Mouse (Mus musculus): ENCODE measurements around the gene Dpp9. TPM values are rescaled to one million over a fixed set of nuclear protein-coding genes. Genes with fewer than 3 reads are reported as not detected.

Gene Dpp9
- polyA plus RNA-seq, 1 experiment, result 28.8 TPM

GRCm38 (mm10) chr17:56137839-56138613, 80.7 kb downstream of the Dpp9 start:
- no peak for TF ChIP-seq POLR2A (IDR thresholded peaks at IDR 0.05; ENCODE audit: low read depth, low read length)
- no peak for TF ChIP-seq CTCF (IDR thresholded peaks at IDR 0.05; ENCODE audit: borderline replicate concordance, insufficient read depth, low read length)
- Histone ChIP-seq H3K27ac (ENCODE audit: insufficient read depth, low read length) (no peak overlapping the region), H3K4me1 (ENCODE audit: control insufficient read depth, insufficient read depth, low read length) (peaks cover 3% of the 10 kb centered on the region; the same call in 1 of the 2 replicates), H3K4me3 (ENCODE audit: insufficient read depth, low read length) (no peak overlapping the region)

Other genes with a start within 250 kb of the Dpp9 start
- 0.39 TPM in 1 of 2 replicates, not detected in the other for gene Shd, start 248.4 kb downstream of the Dpp9 start, polyA plus RNA-seq (2011; ENCODE audit: insufficient read length, low read depth, missing spikeins)
- gene Fsd1, start 232.4 kb downstream of the Dpp9 start, polyA plus RNA-seq (2011; ENCODE audit: insufficient read length, low read depth, missing spikeins), result 5.9 and 9.5 TPM in 2 replicates
- gene Stap2, start 213.3 kb downstream of the Dpp9 start, polyA plus RNA-seq (2011; ENCODE audit: insufficient read length, low read depth, missing spikeins), result 0.35 and 0.58 TPM in 2 replicates
- gene Mpnd, start 213.2 kb downstream of the Dpp9 start, polyA plus RNA-seq (2011; ENCODE audit: insufficient read length, low read depth, missing spikeins), result 45.3 and 51.1 TPM in 2 replicates
- gene Sh3gl1, start 182.3 kb downstream of the Dpp9 start, polyA plus RNA-seq (2011; ENCODE audit: insufficient read length, low read depth, missing spikeins), result 89.5 and 105 TPM in 2 replicates
- 13.3 and 13.9 TPM in 2 replicates for gene Chaf1a, start 178.5 kb downstream of the Dpp9 start, polyA plus RNA-seq (2011; ENCODE audit: insufficient read length, low read depth, missing spikeins)
- 35.2 and 36.6 TPM in 2 replicates for gene Ubxn6, start 143.9 kb downstream of the Dpp9 start, polyA plus RNA-seq (2011; ENCODE audit: insufficient read length, low read depth, missing spikeins)
- 55.0 and 57.9 TPM in 2 replicates for gene Hdgfl2, start 139.3 kb downstream of the Dpp9 start, polyA plus RNA-seq (2011; ENCODE audit: insufficient read length, low read depth, missing spikeins)
- 0.14 and 0.70 TPM in 2 replicates for gene Plin4, start 109.1 kb downstream of the Dpp9 start, polyA plus RNA-seq (2011; ENCODE audit: insufficient read length, low read depth, missing spikeins)
- gene Plin5, start 101.3 kb downstream of the Dpp9 start, polyA plus RNA-seq (2011; ENCODE audit: insufficient read length, low read depth, missing spikeins), result not detected in 2 replicates
- not detected in 2 replicates for gene Lrg1, start 96.9 kb downstream of the Dpp9 start, polyA plus RNA-seq (2011; ENCODE audit: insufficient read length, low read depth, missing spikeins)
- gene Sema6b, start 78.6 kb downstream of the Dpp9 start, polyA plus RNA-seq (2011; ENCODE audit: insufficient read length, low read depth, missing spikeins), result 0.21 and 0.52 TPM in 2 replicates
- gene Tnfaip8l1, start 56.4 kb downstream of the Dpp9 start, polyA plus RNA-seq (2011; ENCODE audit: insufficient read length, low read depth, missing spikeins), result 0.72 and 2.1 TPM in 2 replicates
- gene Mydgf, start 35.0 kb downstream of the Dpp9 start, polyA plus RNA-seq (2011; ENCODE audit: insufficient read length, low read depth, missing spikeins), result 55.2 and 63.0 TPM in 2 replicates
- 9.7 and 10.6 TPM in 2 replicates for gene Fem1a, start 37.9 kb upstream of the Dpp9 start, polyA plus RNA-seq (2011; ENCODE audit: insufficient read length, low read depth, missing spikeins)
- gene Ticam1, start 57.9 kb upstream of the Dpp9 start, polyA plus RNA-seq (2011; ENCODE audit: insufficient read length, low read depth, missing spikeins), result 11.1 and 15.6 TPM in 2 replicates
- gene Plin3, start 74.0 kb upstream of the Dpp9 start, polyA plus RNA-seq (2011; ENCODE audit: insufficient read length, low read depth, missing spikeins), result 37.4 and 41.2 TPM in 2 replicates
- not detected in 2 replicates for gene Arrdc5, start 81.4 kb upstream of the Dpp9 start, polyA plus RNA-seq (2011; ENCODE audit: insufficient read length, low read depth, missing spikeins)
- 48.0 and 50.2 TPM in 2 replicates for gene Uhrf1, start 84.4 kb upstream of the Dpp9 start, polyA plus RNA-seq (2011; ENCODE audit: insufficient read length, low read depth, missing spikeins)
- 21.8 and 30.8 TPM in 2 replicates for gene Kdm4b, start 107.2 kb upstream of the Dpp9 start, polyA plus RNA-seq (2011; ENCODE audit: insufficient read length, low read depth, missing spikeins)

Data from embryonic fibroblast, embryonic 13.5 days (primary cell).